Mouse (Mus musculus): ENCODE data around the gene D10Wsu102e. TPM values are rescaled to one million over a fixed set of nuclear protein-coding genes. Genes with fewer than 3 reads are reported as not detected.
"Not testable (repeated sequence)": the region's sequence is repeated elsewhere in the genome, so short reads cannot be mapped to it uniquely, and the experiment has no call there.

The D10Wsu102e gene
- total and polyA plus RNA-seq, 2 experiments: 0.13 to 0.28 TPM

GRCm38 (mm10) chr10:83347494-83347893, 12.5 kb upstream of the D10Wsu102e start:
- H3K36me3 ChIP-seq (ENCODE audit: control insufficient read depth, insufficient read depth, low read length): no peaks in the 10 kb centered on the region
- WGBS: 23% methylated on average over 7 of the region's 7 CpGs
- H3K27me3 ChIP-seq (ENCODE audit: control insufficient read depth, insufficient read depth, low read length): no peaks in the 10 kb centered on the region
- H3K4me3 ChIP-seq (ENCODE audit: insufficient read depth, low read depth, low read length): no peak overlapping the region
- H3K27ac ChIP-seq (replicated peaks; ENCODE audit: insufficient read depth, low read depth, low read length): no peak overlapping the region
- no peak overlapping the region for H3K9ac ChIP-seq (ENCODE audit: low read depth, low read length)
- DNase-seq (ENCODE audit: extremely low read depth, low read depth, low spot score): peak; percentile 26
- H3K79me2 ChIP-seq (ENCODE audit: control insufficient read depth, insufficient read depth, low read length): no peaks in the 10 kb centered on the region
- TF ChIP-seq CTCF (IDR thresholded peaks at IDR 0.05; ENCODE audit: low read depth, low read length): no peak
- no peak for TF ChIP-seq POLR2A (IDR thresholded peaks at IDR 0.05; ENCODE audit: extremely low read depth, insufficient read depth, low read length)
- H3K4me1 ChIP-seq (ENCODE audit: control insufficient read depth, insufficient read depth, low read length): peaks cover 2% of the 10 kb centered on the region; the same call in 1 of the 2 replicates

- Histone ChIP-seq H3K27ac (replicated peaks; ENCODE audit: insufficient read depth, low read depth, low read length) (no peak overlapping the region), H3K4me1 (ENCODE audit: control insufficient read depth, insufficient read depth, low read length) (peaks cover 6% of the 10 kb centered on the region; the same call in 1 of the 2 replicates), H3K27me3 (ENCODE audit: control insufficient read depth, insufficient read depth, low read length) (no peaks in the 10 kb centered on the region), H3K79me2 (ENCODE audit: control insufficient read depth, insufficient read depth, low read length) (no peaks in the 10 kb centered on the region), H3K9ac (ENCODE audit: low read depth, low read length) (no peak overlapping the region), H3K4me3 (ENCODE audit: insufficient read depth, low read depth, low read length) (no peak overlapping the region), H3K36me3 (ENCODE audit: control insufficient read depth, insufficient read depth, low read length) (no peaks in the 10 kb centered on the region)
- no peak for DNase-seq (ENCODE audit: extremely low read depth, low read depth, low spot score)
- TF ChIP-seq POLR2A (IDR thresholded peaks at IDR 0.05; ENCODE audit: extremely low read depth, insufficient read depth, low read length) (no peak), CTCF (IDR thresholded peaks at IDR 0.05; ENCODE audit: low read depth, low read length) (no peak)
- WGBS: 95% methylated on average over 2 of the region's 2 CpGs
Measured at GRCm38 (mm10) chr10:83350689-83351088, 9.3 kb upstream of the D10Wsu102e start.

- not testable (repeated sequence) for H3K27me3 ChIP-seq (ENCODE audit: control insufficient read depth, insufficient read depth, low read length); H3K9ac ChIP-seq (ENCODE audit: low read depth, low read length); H3K4me1 ChIP-seq (ENCODE audit: control insufficient read depth, insufficient read depth, low read length); H3K27ac ChIP-seq (replicated peaks; ENCODE audit: insufficient read depth, low read depth, low read length); H3K4me3 ChIP-seq (ENCODE audit: insufficient read depth, low read depth, low read length); H3K36me3 ChIP-seq (ENCODE audit: control insufficient read depth, insufficient read depth, low read length); DNase-seq (ENCODE audit: extremely low read depth, low read depth, low spot score); H3K79me2 ChIP-seq (ENCODE audit: control insufficient read depth, insufficient read depth, low read length)
- WGBS: 82% methylated on average over 4 of the region's 4 CpGs
Measured at GRCm38 (mm10) chr10:83351779-83352178, 8.2 kb upstream of the D10Wsu102e start.

- Histone ChIP-seq H3K36me3 (ENCODE audit: control insufficient read depth, insufficient read depth, low read length) (no peaks in the 10 kb centered on the region), H3K4me1 (ENCODE audit: control insufficient read depth, insufficient read depth, low read length) (peaks cover 4% of the 10 kb centered on the region; the same call in 1 of the 2 replicates), H3K27me3 (ENCODE audit: control insufficient read depth, insufficient read depth, low read length) (no peaks in the 10 kb centered on the region), H3K79me2 (ENCODE audit: control insufficient read depth, insufficient read depth, low read length) (no peaks in the 10 kb centered on the region), H3K4me3 (ENCODE audit: insufficient read depth, low read depth, low read length) (no peak overlapping the region), H3K9ac (ENCODE audit: low read depth, low read length) (no peak overlapping the region), H3K27ac (replicated peaks; ENCODE audit: insufficient read depth, low read depth, low read length) (no peak overlapping the region)
- WGBS: 5% methylated on average over 14 of the region's 14 CpGs
- TF ChIP-seq POLR2A (IDR thresholded peaks at IDR 0.05; ENCODE audit: extremely low read depth, insufficient read depth, low read length) (no peak), CTCF (IDR thresholded peaks at IDR 0.05; ENCODE audit: low read depth, low read length) (no peak)
- peak; percentile 64 for DNase-seq (ENCODE audit: extremely low read depth, low read depth, low spot score)
Measured at GRCm38 (mm10) chr10:83353680-83354332, 6.2 kb upstream of the D10Wsu102e start.

- no peak overlapping the region for H3K4me3 ChIP-seq (ENCODE audit: insufficient read depth, low read depth, low read length)
- peaks cover 4% of the 10 kb centered on the region; the same call in 1 of the 2 replicates for H3K4me1 ChIP-seq (ENCODE audit: control insufficient read depth, insufficient read depth, low read length)
- H3K79me2 ChIP-seq (ENCODE audit: control insufficient read depth, insufficient read depth, low read length): no peaks in the 10 kb centered on the region
- 62% methylated on average over 8 of the region's 8 CpGs for WGBS
- H3K27ac ChIP-seq (replicated peaks; ENCODE audit: insufficient read depth, low read depth, low read length): no peak overlapping the region
- no peaks in the 10 kb centered on the region for H3K36me3 ChIP-seq (ENCODE audit: control insufficient read depth, insufficient read depth, low read length)
- TF ChIP-seq POLR2A (IDR thresholded peaks at IDR 0.05; ENCODE audit: extremely low read depth, insufficient read depth, low read length): no peak
- 0 out of 2 replicates have a peak, but pooled peaks have one; percentile 2 for TF ChIP-seq CTCF (IDR thresholded peaks at IDR 0.05; ENCODE audit: low read depth, low read length)
- peak; percentile 52 for DNase-seq (ENCODE audit: extremely low read depth, low read depth, low spot score)
- H3K9ac ChIP-seq (ENCODE audit: low read depth, low read length): no peak overlapping the region
- no peaks in the 10 kb centered on the region for H3K27me3 ChIP-seq (ENCODE audit: control insufficient read depth, insufficient read depth, low read length)
Measured at GRCm38 (mm10) chr10:83354333-83354719, 5.7 kb upstream of the D10Wsu102e start.

- WGBS: 75% methylated on average over 12 of the region's 12 CpGs
Measured at GRCm38 (mm10) chr10:83356416-83356815, 3.6 kb upstream of the D10Wsu102e start.

More at GRCm38 (mm10) chr10:83356416-83356815, 3.6 kb upstream of the D10Wsu102e start:
- Histone ChIP-seq H3K4me3 (ENCODE audit: insufficient read depth, low read depth, low read length) (no peak overlapping the region), H3K36me3 (ENCODE audit: control insufficient read depth, insufficient read depth, low read length) (no peaks in the 10 kb centered on the region), H3K9ac (ENCODE audit: low read depth, low read length) (no peak overlapping the region), H3K4me1 (ENCODE audit: control insufficient read depth, insufficient read depth, low read length) (peaks cover 6% of the 10 kb centered on the region), H3K79me2 (ENCODE audit: control insufficient read depth, insufficient read depth, low read length) (peaks cover 7% of the 10 kb centered on the region; the same call in 1 of the 2 replicates), H3K27ac (replicated peaks; ENCODE audit: insufficient read depth, low read depth, low read length) (no peak overlapping the region), H3K27me3 (ENCODE audit: control insufficient read depth, insufficient read depth, low read length) (no peaks in the 10 kb centered on the region)
- DNase-seq (ENCODE audit: extremely low read depth, low read depth, low spot score): no peak
- TF ChIP-seq POLR2A (IDR thresholded peaks at IDR 0.05; ENCODE audit: extremely low read depth, insufficient read depth, low read length): no peak
- TF ChIP-seq CTCF (IDR thresholded peaks at IDR 0.05; ENCODE audit: low read depth, low read length): no peak

Data from liver, adult 2 months (tissue).